Mouse (Mus musculus): ENCODE measurements at regions not wholly inside any gene's neighbourhood (a gene's known extent, or its start where the extent isn't known, plus 50 kb on each side); places are given as distances from the start of the nearest gene placed in this dataset.
A peak's percentile ranks its signal among the peaks of the same experiment; 100 is the strongest.

GRCm38 (mm10) chr16:44674198-44674597 lies 49.9 kb upstream of the Nepro start:
- DNase-seq (ENCODE audit: low read depth) = no peak
- TF ChIP-seq POLR2A (IDR thresholded peaks at IDR 0.05; ENCODE audit: borderline replicate concordance, extremely low read depth, insufficient read depth, insufficient read length, poor library complexity, severe bottlenecking) (no peak), CTCF (IDR thresholded peaks at IDR 0.05; ENCODE audit: borderline replicate concordance, extremely low read depth, insufficient read depth, insufficient read length) (no peak)

GRCm38 (mm10) chr16:44672422-44672819 lies 51.7 kb upstream of the Nepro start:
- peak; percentile 57 for DNase-seq (ENCODE audit: low read depth)
- TF ChIP-seq POLR2A (IDR thresholded peaks at IDR 0.05; ENCODE audit: borderline replicate concordance, extremely low read depth, insufficient read depth, insufficient read length, poor library complexity, severe bottlenecking) = no peak
- no peak for TF ChIP-seq CTCF (IDR thresholded peaks at IDR 0.05; ENCODE audit: borderline replicate concordance, extremely low read depth, insufficient read depth, insufficient read length)

- TF ChIP-seq POLR2A (IDR thresholded peaks at IDR 0.05; ENCODE audit: borderline replicate concordance, extremely low read depth, insufficient read depth, insufficient read length, poor library complexity, severe bottlenecking) (no peak), CTCF (IDR thresholded peaks at IDR 0.05; ENCODE audit: borderline replicate concordance, extremely low read depth, insufficient read depth, insufficient read length) (no peak)
Observed at GRCm38 (mm10) chr16:44671551-44672421, 52.3 kb upstream of the Nepro start.

GRCm38 (mm10) chr16:44668061-44668460 lies 56.0 kb upstream of the Nepro start:
- TF ChIP-seq POLR2A (IDR thresholded peaks at IDR 0.05; ENCODE audit: borderline replicate concordance, extremely low read depth, insufficient read depth, insufficient read length, poor library complexity, severe bottlenecking) (no peak), CTCF (IDR thresholded peaks at IDR 0.05; ENCODE audit: borderline replicate concordance, extremely low read depth, insufficient read depth, insufficient read length) (no peak)
- DNase-seq (ENCODE audit: low read depth) = no peak

More at GRCm38 (mm10) chr16:44671551-44672421, 52.3 kb upstream of the Nepro start:
- DNase-seq (ENCODE audit: low read depth) = peak; percentile 77

GRCm38 (mm10) chr16:44667118-44667517 lies 57.0 kb upstream of the Nepro start:
- TF ChIP-seq POLR2A (IDR thresholded peaks at IDR 0.05; ENCODE audit: borderline replicate concordance, extremely low read depth, insufficient read depth, insufficient read length, poor library complexity, severe bottlenecking) = no peak
- no peak for TF ChIP-seq CTCF (IDR thresholded peaks at IDR 0.05; ENCODE audit: borderline replicate concordance, extremely low read depth, insufficient read depth, insufficient read length)
- no peak for DNase-seq (ENCODE audit: low read depth)

- TF ChIP-seq CTCF (IDR thresholded peaks at IDR 0.05; ENCODE audit: borderline replicate concordance, extremely low read depth, insufficient read depth, insufficient read length) (no peak), POLR2A (IDR thresholded peaks at IDR 0.05; ENCODE audit: borderline replicate concordance, extremely low read depth, insufficient read depth, insufficient read length, poor library complexity, severe bottlenecking) (no peak)
- peak; percentile 90 for DNase-seq (ENCODE audit: low read depth)
Observed at GRCm38 (mm10) chr16:44666431-44666997, 57.6 kb upstream of the Nepro start.

GRCm38 (mm10) chr16:44665491-44665931 lies 58.6 kb upstream of the Nepro start:
- TF ChIP-seq POLR2A (IDR thresholded peaks at IDR 0.05; ENCODE audit: borderline replicate concordance, extremely low read depth, insufficient read depth, insufficient read length, poor library complexity, severe bottlenecking) (no peak), CTCF (IDR thresholded peaks at IDR 0.05; ENCODE audit: borderline replicate concordance, extremely low read depth, insufficient read depth, insufficient read length) (no peak)
- peak; percentile 90 for DNase-seq (ENCODE audit: low read depth)

GRCm38 (mm10) chr16:44662966-44663600 lies 61.0 kb upstream of the Nepro start:
- DNase-seq (ENCODE audit: low read depth) = peak; percentile 77

GRCm38 (mm10) chr16:44660996-44661876 lies 62.9 kb upstream of the Nepro start:
- TF ChIP-seq POLR2A (IDR thresholded peaks at IDR 0.05; ENCODE audit: borderline replicate concordance, extremely low read depth, insufficient read depth, insufficient read length, poor library complexity, severe bottlenecking) = no peak
- TF ChIP-seq CTCF (IDR thresholded peaks at IDR 0.05; ENCODE audit: borderline replicate concordance, extremely low read depth, insufficient read depth, insufficient read length) = peak; percentile 22; the same call in 1 of the 2 replicates
- peak; percentile 96 for DNase-seq (ENCODE audit: low read depth)

More at GRCm38 (mm10) chr16:44662966-44663600, 61.0 kb upstream of the Nepro start:
- no peak for TF ChIP-seq CTCF (IDR thresholded peaks at IDR 0.05; ENCODE audit: borderline replicate concordance, extremely low read depth, insufficient read depth, insufficient read length)
- no peak for TF ChIP-seq POLR2A (IDR thresholded peaks at IDR 0.05; ENCODE audit: borderline replicate concordance, extremely low read depth, insufficient read depth, insufficient read length, poor library complexity, severe bottlenecking)

GRCm38 (mm10) chr16:44658306-44658705 lies 65.8 kb upstream of the Nepro start:
- peak; percentile 56 for DNase-seq (ENCODE audit: low read depth)
- TF ChIP-seq CTCF (IDR thresholded peaks at IDR 0.05; ENCODE audit: borderline replicate concordance, extremely low read depth, insufficient read depth, insufficient read length) (no peak), POLR2A (IDR thresholded peaks at IDR 0.05; ENCODE audit: borderline replicate concordance, extremely low read depth, insufficient read depth, insufficient read length, poor library complexity, severe bottlenecking) (no peak)
